Mouse (Mus musculus): ENCODE results near the gene Rnpc3. TPM values are rescaled to one million over a fixed set of nuclear protein-coding genes. Genes with fewer than 3 reads are reported as not detected.

Gene Rnpc3
- polyA plus RNA-seq (2017; shearing (Covaris generic)), result 10 to 100 TPM; 43.0 to 45.8 TPM

DNA sequence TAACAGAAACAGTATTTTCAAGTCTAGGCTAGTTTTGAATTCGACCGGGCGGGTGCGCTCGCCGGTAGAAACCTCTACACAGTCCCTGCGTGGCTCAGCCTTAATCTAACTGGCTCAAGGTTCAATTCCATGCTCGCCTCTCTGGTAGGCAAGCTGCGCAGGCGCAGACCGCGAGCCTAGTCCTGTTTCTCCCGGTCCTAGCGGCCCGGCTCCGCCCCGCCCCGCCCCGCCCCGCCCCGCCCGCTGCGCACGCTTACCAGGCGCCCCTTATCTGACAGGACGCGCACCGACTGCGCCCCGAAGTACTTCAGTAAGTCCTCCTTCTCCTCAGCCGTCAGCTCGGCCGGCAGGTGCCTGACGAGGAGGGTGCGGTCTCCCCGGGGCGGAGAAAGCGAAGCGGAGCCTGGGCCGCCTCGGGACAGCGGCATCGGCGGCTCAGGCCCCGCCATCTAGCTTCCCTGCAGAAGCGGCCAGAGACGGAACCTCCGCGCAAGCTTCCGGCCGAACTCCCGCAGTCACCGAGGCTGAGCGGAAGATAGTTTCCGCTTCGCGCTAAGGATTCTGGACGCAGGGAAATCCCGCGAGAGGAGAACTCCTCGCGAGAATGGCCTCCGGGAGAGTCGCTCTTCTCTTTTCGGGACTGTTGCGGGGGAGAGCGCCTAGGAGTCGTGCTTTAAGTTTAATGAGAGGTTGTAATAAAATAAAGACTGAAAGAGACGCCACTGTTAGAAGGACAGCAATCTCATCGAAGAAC lies at the start of gene Rnpc3:
Rnpc3 (minus strand) TSS at position 544 of the 754 bp plus-strand sequence.

DNA sequence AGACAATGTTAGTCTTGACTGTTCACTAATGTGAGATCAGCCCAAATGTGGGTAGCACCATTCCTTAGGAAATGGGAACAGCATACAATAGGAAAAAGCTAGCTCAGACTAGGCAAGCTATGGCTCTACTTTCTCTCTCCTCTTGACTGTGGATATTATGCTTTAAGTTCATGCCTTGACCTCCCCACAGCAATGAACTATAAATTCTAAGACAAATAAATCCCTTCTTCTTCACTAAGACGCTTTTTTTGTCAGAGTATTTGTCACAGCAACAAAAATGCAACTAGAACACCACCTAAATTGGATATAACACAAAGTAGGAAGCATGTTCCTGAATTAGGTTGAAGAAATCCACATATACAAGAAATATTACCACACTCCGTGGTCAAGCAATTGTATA lies 23.4 kb downstream of the Rnpc3 start, which contains the start of gene Amy1:
Amy1 (minus strand) TSS at position 101 of the 400 bp plus-strand sequence.

Other genes starting within 250 kb of the Rnpc3 start
- gene Amy2a1, start 97.7 kb downstream of the Rnpc3 start, polyA plus RNA-seq (2017; shearing (Covaris generic)), result not detected
- gene Amy1, start 23.4 kb downstream of the Rnpc3 start, polyA plus RNA-seq (2017; shearing (Covaris generic)), result under 1 TPM; 0.62 to 0.86 TPM

Data from activated CD4-positive, CD25-positive, alpha-beta regulatory T cell (primary cell).